Mouse (Mus musculus) small intestine, adult 2 months (tissue): ENCODE data around the gene Gp2. TPM values are rescaled to one million over a fixed set of nuclear protein-coding genes. Genes with fewer than 3 reads are reported as not detected.

Experiments
- H3K27ac ChIP-seq: fragments of 200-500 bp; 2 replicates; pipeline ENCODE4 v1.5.1; 2012; ENCODE audit warnings: low read depth, low read length, control low read depth, inconsistent platforms; ENCODE audit not compliant: insufficient read depth
- H3K27me3 ChIP-seq: fragments of 200-500 bp; 2 replicates; pipeline ENCODE4 v1.6.1; 2012; ENCODE audit warnings: mild to moderate bottlenecking, moderate library complexity, low read length, inconsistent platforms; ENCODE audit not compliant: control insufficient read depth, insufficient read depth
- H3K36me3 ChIP-seq: fragments of 200-500 bp; 2 replicates; pipeline ENCODE4 v1.6.1; 2012; ENCODE audit warnings: mild to moderate bottlenecking, low read length, control low read depth, inconsistent platforms; ENCODE audit not compliant: control insufficient read depth, insufficient read depth
- H3K4me1 ChIP-seq: fragments of 200-500 bp; 2 replicates; pipeline ENCODE4 v1.6.1; 2012; ENCODE audit warnings: low read length, inconsistent platforms, mixed read lengths; ENCODE audit not compliant: control insufficient read depth, insufficient read depth, insufficient read length
- H3K4me3 ChIP-seq: fragments of 200-500 bp; 2 replicates; pipeline ENCODE4 v1.5.1; 2012; ENCODE audit warnings: low read depth, mild to moderate bottlenecking, control low read depth, inconsistent platforms, low read length, moderate library complexity
- CTCF ChIP-seq: fragments of 200-500 bp; IDR thresholded peaks from 2 replicates; pipeline ENCODE4 v1.5.1; 2012; ENCODE audit warnings: low read depth, mild to moderate bottlenecking, control low read depth, inconsistent platforms, low read length, moderate library complexity, mixed read lengths; ENCODE audit not compliant: insufficient replicate concordance, insufficient read length; ENCODE audit errors: extremely low read depth
- POLR2A ChIP-seq: fragments of 200-500 bp; IDR thresholded peaks from 2 replicates; pipeline ENCODE4 v1.6.1; 2012; ENCODE audit warnings: low read depth, mild to moderate bottlenecking, control low read depth, inconsistent platforms, low read length, moderate library complexity
- WGBS: fragments of 180-500 bp; shearing (Covaris S2); methylation state at CpG from one replicate; pipeline ENCODE4 v1.1.7; 2018; 5-methylcytosine and 5-hydroxymethylcytosine counted together
- polyA plus RNA-seq: library from polyadenylated mRNA; depleted of rRNA; stranded (reverse); fragments of >200 nt; gene quantifications from 2 replicates; pipeline ENCODE4 v1.2.3, GENCODE M21; 2012; rRNA removed

Gene Gp2
- polyA plus RNA-seq, result 1.2 and 257 TPM in 2 replicates

DNA sequence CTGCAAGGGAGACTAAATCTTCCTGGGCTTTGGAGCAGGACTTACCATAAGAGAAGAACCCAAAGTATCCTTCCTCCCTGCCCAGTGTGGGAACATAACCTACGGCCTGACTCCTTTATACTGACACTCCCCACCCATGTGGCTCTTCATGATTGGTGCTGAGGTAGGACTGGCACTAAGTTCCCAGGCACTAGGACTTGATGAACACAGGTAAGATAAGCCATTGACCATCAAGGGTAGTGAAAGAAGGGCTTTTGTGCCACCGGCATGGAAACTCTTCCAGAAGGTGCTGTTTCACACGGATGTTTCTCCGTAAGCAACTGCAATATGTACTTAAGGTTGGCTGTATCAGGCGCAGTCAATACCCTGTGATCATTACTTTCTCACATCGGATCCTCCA is at the start of gene Gp2:
Gene Gp2, minus strand, starts transcription at position 101 of the 400 bp plus-strand sequence.
- no peak within 1 kb of the TSS for H3K4me3 ChIP-seq
- H3K27me3 ChIP-seq, result no peaks in the 10 kb centered on the region
- TF ChIP-seq POLR2A, result no peak
- TF ChIP-seq CTCF, result no peak
- H3K4me1 ChIP-seq, result no peaks in the 10 kb centered on the region
- H3K27ac ChIP-seq, result no peak within 1 kb of the TSS
- no peaks in the 10 kb centered on the region for H3K36me3 ChIP-seq
- 77% methylated on average over 6 of the region's 6 CpGs for WGBS

- TF ChIP-seq POLR2A (no peak), CTCF (no peak)
- Histone ChIP-seq H3K27me3 (no peaks in the 10 kb centered on the region), H3K4me1 (no peaks in the 10 kb centered on the region), H3K4me3 (no peak overlapping the region), H3K27ac (no peak overlapping the region), H3K36me3 (no peaks in the 10 kb centered on the region)
- WGBS, result 76% methylated on average over 4 of the region's 4 CpGs
These were observed 31.1 kb upstream of the Gp2 start for GRCm38 (mm10) chr7:119490041-119490780.

DNA sequence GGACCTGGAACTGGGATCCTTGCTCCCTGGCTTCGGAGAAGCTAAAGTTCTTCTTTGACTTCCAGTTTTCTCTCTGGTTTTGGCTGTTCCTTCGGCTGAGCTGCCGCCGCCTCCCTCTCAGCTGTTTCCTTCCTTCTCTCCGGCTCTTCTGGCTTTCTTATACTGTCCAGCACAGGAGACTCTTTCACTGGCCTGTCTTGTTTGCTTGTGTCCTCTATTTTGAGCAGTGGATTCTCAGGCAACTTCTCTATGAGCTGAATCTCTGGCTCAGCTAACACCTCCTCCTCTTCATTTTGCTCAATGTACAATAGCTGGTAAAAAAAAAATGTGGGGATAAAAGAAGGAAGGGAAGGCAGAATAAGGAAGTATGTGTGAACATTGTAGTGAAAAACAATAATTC is 27.6 kb upstream of the Gp2 start:
- no peaks in the 10 kb centered on the region for H3K27me3 ChIP-seq
- WGBS, result 77% methylated on average over 5 of the region's 5 CpGs
- no peaks in the 10 kb centered on the region for H3K36me3 ChIP-seq
- H3K4me3 ChIP-seq, result no peak overlapping the region
- TF ChIP-seq POLR2A, result no peak
- TF ChIP-seq CTCF, result no peak
- no peaks in the 10 kb centered on the region for H3K4me1 ChIP-seq
- no peak overlapping the region for H3K27ac ChIP-seq

GRCm38 (mm10) chr7:119484154-119484553 is 25.1 kb upstream of the Gp2 start:
- H3K27me3 ChIP-seq, result no peaks in the 10 kb centered on the region
- 82% methylated on average over 4 of the region's 4 CpGs for WGBS

GRCm38 (mm10) chr7:119479256-119479655 is 20.2 kb upstream of the Gp2 start, which contains the start of gene Umod:
Umod (minus strand) TSS chr7:119479282.
- TF ChIP-seq CTCF (no peak), POLR2A (no peak)
- Histone ChIP-seq H3K4me1 (no peaks in the 10 kb centered on the region), H3K36me3 (no peaks in the 10 kb centered on the region), H3K27ac (no peak within 1 kb of the TSS), H3K4me3 (no peak within 1 kb of the TSS), H3K27me3 (no peaks in the 10 kb centered on the region)

More at GRCm38 (mm10) chr7:119484154-119484553, 25.1 kb upstream of the Gp2 start:
- no peaks in the 10 kb centered on the region for H3K4me1 ChIP-seq
- TF ChIP-seq CTCF (no peak), POLR2A (no peak)
- no peak overlapping the region for H3K4me3 ChIP-seq
- no peaks in the 10 kb centered on the region for H3K36me3 ChIP-seq
- no peak overlapping the region for H3K27ac ChIP-seq

- whole genome bisulfite sequencing, result 67% methylated on average over 33 of the region's 33 CpGs
- no peak overlapping the region for H3K27ac ChIP-seq
- no peaks in the 10 kb centered on the region for H3K27me3 ChIP-seq
- TF ChIP-seq POLR2A (no peak), CTCF (no peak)
- no peak overlapping the region for H3K4me3 ChIP-seq
- no peaks in the 10 kb centered on the region for H3K36me3 ChIP-seq
- no peaks in the 10 kb centered on the region for H3K4me1 ChIP-seq
These were observed 17.7 kb upstream of the Gp2 start for GRCm38 (mm10) chr7:119476500-119477389.

GRCm38 (mm10) chr7:119454192-119454591 is 4.9 kb downstream of the Gp2 start:
- Histone ChIP-seq H3K4me3 (no peak overlapping the region), H3K36me3 (no peaks in the 10 kb centered on the region), H3K4me1 (no peaks in the 10 kb centered on the region), H3K27me3 (no peaks in the 10 kb centered on the region), H3K27ac (no peak overlapping the region)
- TF ChIP-seq CTCF (no peak), POLR2A (no peak)
- 75% methylated on average over 7 of the region's 7 CpGs for WGBS
